Mouse (Mus musculus) erythroblast, embryonic 14.5 days (primary cell): ENCODE measurements around the gene Col8a1.

Experiments used
- GATA1 ChIP-seq: IDR thresholded peaks from 2 replicates; pipeline ENCODE4 v1.6.1; 2012; ENCODE audit warnings: low read length, inconsistent platforms, mixed read lengths
- TAL1 ChIP-seq: IDR thresholded peaks from 3 replicates; pipeline ENCODE4 v1.6.1; 2012; ENCODE audit warnings: low read length, inconsistent platforms, mixed read lengths

GRCm38 (mm10) chr16:57759862-57760261 lies 5.3 kb upstream of the Col8a1 start:
- TF ChIP-seq GATA1 (no peak), TAL1 (no peak)
